Mouse (Mus musculus): Measurements from ENCODE around the gene Mark4. TPM values are rescaled to one million over a fixed set of nuclear protein-coding genes. Genes with fewer than 3 reads are reported as not detected.

The Mark4 gene
- polyA plus RNA-seq, 1 experiment from 2014 or later: 13.5 TPM

DNA sequence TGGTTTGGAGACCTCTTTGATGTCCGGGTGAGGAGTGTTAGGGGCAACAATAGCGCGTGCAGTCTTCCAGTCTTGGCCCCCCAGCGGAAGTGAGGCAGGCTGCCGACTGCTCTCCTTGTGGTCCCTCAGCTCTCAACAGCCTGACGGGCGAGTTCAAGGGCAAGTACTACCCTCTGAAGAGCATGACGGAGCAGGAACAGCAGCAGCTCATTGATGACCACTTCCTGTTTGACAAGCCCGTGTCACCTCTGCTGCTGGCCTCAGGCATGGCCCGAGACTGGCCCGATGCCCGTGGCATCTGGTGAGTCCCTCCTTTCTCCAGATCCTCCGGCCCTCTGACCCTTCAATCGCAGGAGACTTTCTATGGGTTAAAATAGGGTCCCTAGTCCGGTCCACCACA lies 42.0 kb downstream of the Mark4 start:
- Histone ChIP-seq H3K9ac (replicated peaks) (no peak overlapping the region), H3K4me1 (replicated peaks) (peaks cover 7% of the 10 kb centered on the region; the same call in 1 of the 2 replicates), H3K9me3 (peaks cover 5% of the 10 kb centered on the region; the same call in 1 of the 2 replicates), H3K27ac (no peak overlapping the region), H3K36me3 (no peaks in the 10 kb centered on the region), H3K27me3 (peaks cover 66% of the 10 kb centered on the region), H3K4me3 (replicated peaks) (no peak overlapping the region), H3K4me2 (no peak overlapping the region)
- ATAC-seq (ENCODE audit: insufficient number of reproducible peaks, insufficient read depth, low FRiP score, low TSS enrichment, low read depth): no peak
- 65% methylated on average over 15 of the region's 15 CpGs for WGBS

DNA sequence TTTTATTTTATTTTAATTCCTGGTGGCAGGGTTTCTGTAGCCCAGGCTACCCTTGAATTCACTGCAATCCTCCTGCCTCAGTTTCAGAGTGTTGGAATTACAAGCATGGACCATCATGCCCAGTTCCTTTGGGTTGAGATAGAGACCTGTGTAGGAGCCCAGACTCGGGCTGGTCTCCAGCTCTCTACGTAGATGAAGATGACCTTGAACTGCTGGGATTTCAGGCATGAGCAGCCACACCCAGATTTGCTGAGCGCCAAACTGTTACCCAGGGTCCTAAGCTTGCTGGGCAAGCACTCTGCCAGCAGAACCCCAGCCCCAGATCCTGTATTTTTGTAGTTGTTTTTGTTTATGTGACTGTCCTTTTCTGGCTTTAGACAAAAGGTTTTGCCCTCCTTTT lies 45.1 kb downstream of the Mark4 start:
- Histone ChIP-seq H3K27ac (no peak overlapping the region), H3K4me2 (no peak overlapping the region), H3K27me3 (peaks cover 39% of the 10 kb centered on the region), H3K9ac (replicated peaks) (no peak overlapping the region), H3K4me3 (replicated peaks) (no peak overlapping the region), H3K9me3 (peaks cover 5% of the 10 kb centered on the region; the same call in 1 of the 2 replicates), H3K4me1 (replicated peaks) (peaks cover 5% of the 10 kb centered on the region), H3K36me3 (no peaks in the 10 kb centered on the region)
- no peak for ATAC-seq (ENCODE audit: insufficient number of reproducible peaks, insufficient read depth, low FRiP score, low TSS enrichment, low read depth)
- WGBS: 81% methylated on average over 3 of the region's 3 CpGs

DNA sequence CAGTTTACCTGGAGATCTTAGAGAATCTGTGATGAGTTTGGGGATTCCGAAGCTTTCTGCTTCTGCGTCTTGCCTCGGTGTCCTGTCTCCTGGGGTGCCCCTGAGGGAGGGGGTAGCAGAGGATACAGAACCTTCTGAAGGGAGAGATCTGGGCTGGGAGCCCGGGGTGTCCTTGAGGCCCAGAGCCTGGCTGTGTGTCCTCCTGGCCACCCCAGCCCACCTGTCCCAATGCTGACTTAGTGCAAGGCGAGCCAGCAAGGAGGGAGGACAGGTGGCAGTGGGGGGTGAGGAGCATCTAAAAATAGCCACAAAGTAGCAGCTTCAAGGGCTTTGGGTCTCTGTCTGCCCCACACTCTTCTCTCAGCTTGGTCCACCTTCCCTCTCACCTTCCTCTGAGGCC lies 46.8 kb downstream of the Mark4 start:
- Histone ChIP-seq H3K27me3 (peaks cover 28% of the 10 kb centered on the region), H3K4me2 (no peak overlapping the region), H3K4me3 (replicated peaks) (no peak overlapping the region), H3K9me3 (peaks cover 5% of the 10 kb centered on the region; the same call in 1 of the 2 replicates), H3K27ac (no peak overlapping the region), H3K4me1 (replicated peaks) (peaks cover 5% of the 10 kb centered on the region), H3K9ac (replicated peaks) (no peak overlapping the region), H3K36me3 (no peaks in the 10 kb centered on the region)
- 80% methylated on average over 5 of the region's 5 CpGs for WGBS
- ATAC-seq (ENCODE audit: insufficient number of reproducible peaks, insufficient read depth, low FRiP score, low TSS enrichment, low read depth): no peak

DNA sequence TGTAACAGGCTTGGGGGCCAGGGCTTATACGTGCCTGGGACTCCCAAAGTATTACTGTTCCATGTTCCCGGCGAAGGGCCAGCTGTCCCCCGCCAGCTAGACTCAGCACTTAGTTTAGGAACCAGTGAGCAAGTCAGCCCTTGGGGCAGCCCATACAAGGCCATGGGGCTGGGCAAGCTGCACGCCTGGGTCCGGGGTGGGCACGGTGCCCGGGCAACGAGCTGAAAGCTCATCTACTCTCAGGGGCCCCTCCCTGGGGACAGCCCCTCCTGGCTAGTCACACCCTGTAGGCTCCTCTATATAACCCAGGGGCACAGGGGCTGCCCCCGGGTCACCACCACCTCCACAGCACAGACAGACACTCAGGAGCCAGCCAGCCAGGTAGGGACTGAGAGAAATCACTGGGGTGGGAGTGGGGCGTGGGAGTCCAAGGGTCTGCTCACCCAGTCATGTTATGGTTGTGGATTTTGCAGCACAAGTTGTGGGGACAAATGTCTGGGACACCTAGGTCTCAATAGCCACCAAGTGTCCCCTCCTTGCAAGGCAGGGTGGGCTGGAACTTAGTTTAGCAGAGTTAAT lies 47.8 kb downstream of the Mark4 start:
- Histone ChIP-seq H3K27me3 (peaks cover 24% of the 10 kb centered on the region), H3K9me3 (peaks cover 5% of the 10 kb centered on the region; the same call in 1 of the 2 replicates), H3K4me1 (replicated peaks) (peaks cover 5% of the 10 kb centered on the region), H3K4me2 (no peak overlapping the region), H3K27ac (peak overlapping the region; percentile 8; the same call in 1 of the 2 replicates), H3K36me3 (no peaks in the 10 kb centered on the region), H3K9ac (replicated peaks) (no peak overlapping the region), H3K4me3 (replicated peaks) (no peak overlapping the region)
- no peak for ATAC-seq (ENCODE audit: insufficient number of reproducible peaks, insufficient read depth, low FRiP score, low TSS enrichment, low read depth)
- WGBS: 73% methylated on average over 11 of the region's 11 CpGs

DNA sequence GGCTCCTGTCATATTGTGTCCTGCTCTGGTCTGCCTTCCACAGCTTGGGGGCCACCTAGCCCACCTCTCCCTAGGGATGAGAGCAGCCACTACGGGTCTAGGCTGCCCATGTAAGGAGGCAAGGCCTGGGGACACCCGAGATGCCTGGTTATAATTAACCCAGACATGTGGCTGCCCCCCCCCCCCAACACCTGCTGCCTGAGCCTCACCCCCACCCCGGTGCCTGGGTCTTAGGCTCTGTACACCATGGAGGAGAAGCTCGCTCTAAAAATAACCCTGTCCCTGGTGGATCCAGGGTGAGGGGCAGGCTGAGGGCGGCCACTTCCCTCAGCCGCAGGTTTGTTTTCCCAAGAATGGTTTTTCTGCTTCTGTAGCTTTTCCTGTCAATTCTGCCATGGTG lies 48.9 kb downstream of the Mark4 start:
- peaks cover 25% of the 10 kb centered on the region for H3K27me3 ChIP-seq
- peaks cover 5% of the 10 kb centered on the region; the same call in 1 of the 2 replicates for H3K9me3 ChIP-seq
- WGBS: 46% methylated on average over 6 of the region's 6 CpGs
- no peak overlapping the region for H3K27ac ChIP-seq
- ATAC-seq (ENCODE audit: insufficient number of reproducible peaks, insufficient read depth, low FRiP score, low TSS enrichment, low read depth): peak; percentile 48
- H3K4me3 ChIP-seq (replicated peaks): no peak overlapping the region
- no peak overlapping the region for H3K9ac ChIP-seq (replicated peaks)
- H3K36me3 ChIP-seq: no peaks in the 10 kb centered on the region
- peaks cover 5% of the 10 kb centered on the region for H3K4me1 ChIP-seq (replicated peaks)
- no peak overlapping the region for H3K4me2 ChIP-seq

DNA sequence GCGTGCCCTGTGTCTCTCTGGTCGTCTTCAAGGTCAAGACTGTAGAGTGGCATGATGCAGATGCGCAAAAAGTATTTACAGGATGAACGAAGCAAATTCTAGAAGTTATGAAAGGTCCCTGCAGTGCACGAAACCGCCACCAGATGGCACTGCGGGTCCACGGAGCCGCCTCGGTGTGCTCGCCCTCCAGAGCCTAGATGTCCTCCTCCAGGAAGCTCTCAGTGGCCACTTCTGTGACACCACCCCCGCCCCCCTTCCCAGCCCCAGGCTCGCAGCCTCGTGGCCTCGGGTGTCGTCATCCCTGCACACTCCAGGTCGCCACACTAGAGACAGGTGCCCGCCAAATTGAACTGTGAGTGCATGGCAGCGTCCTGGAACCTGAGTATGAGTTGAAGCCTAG lies 53.2 kb downstream of the Mark4 start:
- ATAC-seq (ENCODE audit: insufficient number of reproducible peaks, insufficient read depth, low FRiP score, low TSS enrichment, low read depth): no peak
- WGBS: 4% methylated on average over 19 of the region's 19 CpGs
- H3K4me2 ChIP-seq: peak overlapping the region; percentile 30; the same call in 1 of the 2 replicates
- no peak overlapping the region for H3K4me3 ChIP-seq (replicated peaks)
- H3K27ac ChIP-seq: no peak overlapping the region
- H3K27me3 ChIP-seq: peaks cover 66% of the 10 kb centered on the region
- H3K9me3 ChIP-seq: peaks cover 8% of the 10 kb centered on the region
- no peak overlapping the region for H3K9ac ChIP-seq (replicated peaks)
- H3K4me1 ChIP-seq (replicated peaks): peaks cover 17% of the 10 kb centered on the region
- H3K36me3 ChIP-seq: no peaks in the 10 kb centered on the region

DNA sequence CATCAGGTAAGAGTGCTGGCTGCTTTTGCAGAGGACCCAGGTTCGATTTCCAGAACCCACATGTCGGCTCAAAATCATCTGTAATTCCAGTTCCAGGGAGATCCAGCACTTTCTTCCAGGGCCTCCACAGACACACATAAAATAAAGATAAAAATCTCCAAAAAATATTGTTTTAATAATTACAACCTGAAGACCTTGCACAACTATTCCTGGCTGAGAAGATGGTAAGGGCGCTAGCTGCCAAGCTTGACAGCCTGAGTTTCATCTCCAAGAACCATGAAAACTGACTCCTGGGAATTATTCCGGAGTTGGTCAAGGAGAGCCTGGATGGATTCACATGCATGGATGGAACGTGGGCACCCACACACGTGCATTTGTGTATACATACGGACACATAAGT lies 54.1 kb downstream of the Mark4 start, which contains the start of gene Ckm:
TSS of gene Ckm (plus strand) at position 301 of the 400 bp plus-strand sequence.
- H3K27ac ChIP-seq: no peak within 1 kb of the TSS
- ATAC-seq (ENCODE audit: insufficient number of reproducible peaks, insufficient read depth, low FRiP score, low TSS enrichment, low read depth): no peak
- WGBS: 56% methylated on average over 7 of the region's 7 CpGs
- peaks cover 73% of the 10 kb centered on the region for H3K27me3 ChIP-seq
- no peaks in the 10 kb centered on the region for H3K36me3 ChIP-seq
- peaks cover 17% of the 10 kb centered on the region for H3K4me1 ChIP-seq (replicated peaks)
- peaks cover 8% of the 10 kb centered on the region for H3K9me3 ChIP-seq
- H3K4me2 ChIP-seq: peak within 1 kb of the TSS; percentile 98
- H3K4me3 ChIP-seq (replicated peaks): peak within 1 kb of the TSS; percentile 69
- peak within 1 kb of the TSS; percentile 58 for H3K9ac ChIP-seq (replicated peaks)

DNA sequence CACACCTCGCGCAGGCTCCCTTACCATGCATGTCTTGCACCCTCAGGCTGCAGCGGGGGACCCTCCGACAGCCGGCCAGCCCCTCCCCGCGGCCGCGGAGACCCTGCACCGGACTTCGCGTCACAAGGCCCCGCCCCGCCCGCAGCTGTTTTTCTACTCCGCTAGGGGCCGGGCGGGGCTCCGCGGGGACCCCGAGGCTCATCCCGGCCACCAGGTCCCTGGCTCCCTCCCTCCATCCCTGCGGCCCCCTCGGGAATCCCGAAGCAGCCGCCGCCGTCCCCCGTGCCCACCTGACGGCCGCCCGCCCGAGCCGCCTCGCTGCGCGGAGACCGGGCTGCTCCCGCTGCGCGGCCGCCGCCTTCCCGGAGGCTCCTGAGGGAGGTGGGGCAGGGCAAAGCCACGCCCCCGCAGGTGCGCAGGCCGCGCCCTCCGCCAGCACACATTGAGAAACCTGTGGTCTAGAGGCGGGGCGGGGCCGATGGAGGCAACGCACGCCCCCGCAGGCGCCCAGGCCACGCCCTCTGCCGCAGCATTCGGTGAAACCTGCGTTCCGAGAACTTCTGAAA lies 54.8 kb downstream of the Mark4 start, which contains the start of gene Klc3:
TSS of gene Klc3 (minus strand) at position 374 of the 566 bp plus-strand sequence.
- peak within 1 kb of the TSS; percentile 69 for H3K4me3 ChIP-seq (replicated peaks)
- H3K27me3 ChIP-seq: peaks cover 78% of the 10 kb centered on the region
- peaks cover 22% of the 10 kb centered on the region for H3K4me1 ChIP-seq (replicated peaks)
- no peak within 1 kb of the TSS for H3K27ac ChIP-seq
- ATAC-seq (ENCODE audit: insufficient number of reproducible peaks, insufficient read depth, low FRiP score, low TSS enrichment, low read depth): no peak
- H3K36me3 ChIP-seq: no peaks in the 10 kb centered on the region
- peaks cover 8% of the 10 kb centered on the region for H3K9me3 ChIP-seq
- H3K4me2 ChIP-seq: peak within 1 kb of the TSS; percentile 98
- peak within 1 kb of the TSS; percentile 58 for H3K9ac ChIP-seq (replicated peaks)
- WGBS: under 1% methylated on average over 62 of the region's 62 CpGs

DNA sequence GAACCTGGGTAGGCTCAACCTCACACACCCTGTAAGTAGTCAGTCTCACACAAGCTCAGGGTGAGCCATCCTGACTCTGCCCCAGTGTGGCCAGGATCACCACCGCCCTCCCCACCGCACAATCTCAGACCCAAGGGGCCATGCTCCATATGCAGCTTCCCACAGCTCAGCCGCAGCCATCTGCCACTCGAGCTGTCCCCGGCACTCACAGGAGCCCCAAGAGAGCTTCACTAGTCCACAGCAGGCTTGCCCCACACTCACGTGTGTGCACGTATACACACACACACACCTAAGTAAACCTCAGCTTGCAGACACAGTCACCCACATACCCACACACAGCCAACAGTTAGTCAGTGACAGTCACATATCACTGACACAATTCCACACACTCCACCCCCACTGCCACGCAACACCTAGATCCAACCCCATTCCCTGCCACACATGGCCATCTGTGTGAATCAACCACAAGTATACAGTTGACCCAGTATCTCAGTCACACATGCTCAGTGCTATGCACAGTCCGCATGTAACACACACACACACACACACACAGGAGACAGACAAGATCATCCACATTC lies 56.0 kb downstream of the Mark4 start:
- H3K36me3 ChIP-seq: no peaks in the 10 kb centered on the region
- no peak for ATAC-seq (ENCODE audit: insufficient number of reproducible peaks, insufficient read depth, low FRiP score, low TSS enrichment, low read depth)
- H3K4me3 ChIP-seq (replicated peaks): no peak overlapping the region
- H3K27ac ChIP-seq: no peak overlapping the region
- peaks cover 8% of the 10 kb centered on the region for H3K9me3 ChIP-seq
- H3K4me1 ChIP-seq (replicated peaks): peaks cover 22% of the 10 kb centered on the region
- 78% methylated on average over 9 of the region's 9 CpGs for WGBS
- H3K27me3 ChIP-seq: peaks cover 80% of the 10 kb centered on the region
- no peak overlapping the region for H3K9ac ChIP-seq (replicated peaks)
- H3K4me2 ChIP-seq: no peak overlapping the region

DNA sequence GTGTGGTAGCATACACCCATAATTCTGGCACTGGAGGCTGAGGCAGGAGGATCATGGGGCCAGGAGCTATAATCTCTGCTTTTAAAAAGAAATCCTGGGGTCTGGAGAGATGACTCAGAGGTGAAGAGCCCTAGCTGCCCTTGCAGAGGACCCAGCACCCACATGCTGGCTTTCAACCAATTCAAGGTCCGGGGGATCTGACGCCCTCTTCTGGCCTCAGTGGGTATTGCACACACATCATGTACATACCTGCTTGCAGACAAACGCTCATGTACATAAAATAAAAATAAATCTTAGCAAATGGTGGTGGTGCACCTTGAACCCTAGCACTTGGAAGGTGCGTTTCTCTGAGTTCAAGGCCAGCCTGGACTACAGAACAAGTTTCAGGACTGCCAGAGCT lies 57.7 kb downstream of the Mark4 start:
- Histone ChIP-seq H3K4me3 (replicated peaks) (no peak overlapping the region), H3K36me3 (no peaks in the 10 kb centered on the region), H3K4me1 (replicated peaks) (peaks cover 22% of the 10 kb centered on the region), H3K9ac (replicated peaks) (no peak overlapping the region), H3K4me2 (no peak overlapping the region), H3K27me3 (peaks cover 71% of the 10 kb centered on the region), H3K27ac (no peak overlapping the region), H3K9me3 (peaks cover 8% of the 10 kb centered on the region)
- no peak for ATAC-seq (ENCODE audit: insufficient number of reproducible peaks, insufficient read depth, low FRiP score, low TSS enrichment, low read depth)
- WGBS: 84% methylated on average over 4 of the region's 4 CpGs

DNA sequence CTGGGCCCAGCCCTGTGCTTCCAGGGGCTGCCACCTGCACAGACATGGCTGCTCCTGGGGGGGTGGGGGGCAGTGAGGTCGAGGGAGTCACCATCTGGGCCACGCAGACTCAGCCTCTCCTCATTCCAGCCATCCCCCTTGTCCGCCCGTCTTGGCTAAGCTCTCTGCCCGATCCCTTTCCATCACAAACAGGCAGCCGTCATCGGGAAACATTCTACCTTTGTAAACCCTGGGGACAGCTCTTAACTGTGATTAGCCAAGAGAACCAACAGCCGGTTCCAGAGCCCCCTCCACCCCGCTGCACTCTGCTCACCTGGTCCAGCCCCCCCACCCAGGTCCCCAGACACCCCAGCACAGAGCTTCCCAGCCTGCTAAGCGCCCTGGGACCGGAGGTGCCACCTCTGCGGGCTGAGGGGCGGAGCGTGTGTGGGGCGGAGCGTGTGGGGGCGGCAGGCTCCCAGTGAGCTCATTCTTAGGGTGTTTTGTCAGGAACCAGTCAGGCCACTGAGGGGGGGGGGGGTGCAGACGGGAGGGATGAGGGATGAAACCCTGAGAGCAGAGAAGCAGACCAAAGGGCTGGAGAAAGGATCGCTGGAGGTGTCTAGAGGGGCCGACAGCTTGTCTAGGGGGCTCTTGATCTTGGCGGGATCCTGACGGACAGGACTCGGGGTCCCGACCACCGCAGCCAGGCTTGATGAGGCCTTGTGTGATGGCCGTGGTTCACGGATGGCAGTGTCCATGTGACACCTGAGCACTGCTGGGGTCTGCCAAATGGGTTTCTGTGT lies 58.9 kb downstream of the Mark4 start:
- H3K9ac ChIP-seq (replicated peaks): peak overlapping the region; percentile 53
- peak; percentile 44; the same call in 1 of the 2 replicates for ATAC-seq (ENCODE audit: insufficient number of reproducible peaks, insufficient read depth, low FRiP score, low TSS enrichment, low read depth)
- peaks cover 60% of the 10 kb centered on the region for H3K27me3 ChIP-seq
- H3K9me3 ChIP-seq: peaks cover 8% of the 10 kb centered on the region
- H3K4me1 ChIP-seq (replicated peaks): peaks cover 22% of the 10 kb centered on the region
- H3K27ac ChIP-seq: 0 out of 2 replicates have a peak overlapping the region, but pooled peaks have one; percentile 29
- peak overlapping the region; percentile 38 for H3K4me3 ChIP-seq (replicated peaks)
- peak overlapping the region; percentile 62 for H3K4me2 ChIP-seq
- 1% methylated on average over 27 of the region's 27 CpGs for WGBS
- H3K36me3 ChIP-seq: peaks cover 13% of the 10 kb centered on the region
